Mouse (Mus musculus) mouse embryonic stem cell (cell line): ENCODE results near the gene Ppp1r9a.

ENCODE experiments used
- in situ Hi-C, 2 experiments: fragments of 300-500 bp; cut with MboI; formaldehyde crosslinking; loops; 1 replicate in 1 of 2; 3 replicates in 1 of 2; pipeline ENCODE4 v1.14.3; 2019 to 2020; ENCODE audit warnings: low sequenced_read_pairs in 2 of 2, low pct_unique_long_range_greater_than_20kb in 1 of 2, mixed read lengths in 1 of 2; ENCODE audit not compliant: unreplicated experiment in 1 of 2

The Ppp1r9a gene

GRCm38 (mm10) chr6:5199376-5199905 is 296.7 kb downstream of the Ppp1r9a start:
- in situ Hi-C loops, result no loop called here

DNA sequence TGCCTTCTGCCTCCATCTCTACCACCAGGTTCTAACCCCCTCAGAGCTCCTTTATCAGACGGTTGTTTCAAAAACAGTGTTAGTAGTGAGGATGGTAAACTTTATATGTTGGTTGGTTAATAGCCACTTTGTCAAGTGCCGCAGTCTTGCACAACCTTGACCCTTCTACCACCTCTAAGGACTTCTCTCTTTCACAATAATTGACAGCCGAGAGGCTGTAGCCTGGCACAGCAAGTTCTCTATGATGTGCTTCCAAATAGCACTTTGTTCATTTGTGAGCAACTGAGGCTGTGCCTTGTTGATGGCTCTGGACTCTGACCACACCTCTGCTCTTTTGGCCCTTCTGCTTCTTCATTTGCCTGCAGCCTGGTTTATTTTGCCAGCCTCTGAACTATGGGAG is 297.2 kb downstream of the Ppp1r9a start:
- in situ Hi-C loops, result loop anchor here in 1 of 2 experiments (25.0 kb wide), 1 partner anchor 187 kb away; the partner anchor contains the start of gene Asb4

- in situ Hi-C loops, result loop anchor here in 1 of 2 experiments (25.0 kb wide), 1 partner anchor 179 kb away; the partner anchor contains the start of gene Asb4
These were observed 305.1 kb downstream of the Ppp1r9a start for GRCm38 (mm10) chr6:5207817-5208216.
